Mouse (Mus musculus) urinary bladder, postnatal 25 days (tissue): ENCODE results near the gene Zswim7.
"Not testable (repeated sequence)": the region's sequence is repeated elsewhere in the genome, so short reads cannot be mapped to it uniquely, and the experiment has no call there.

Experiments
- DNase-seq: peaks from one replicate; pipeline ENCODE4 v3.0.0; 2022; ENCODE audit warnings: low spot score

The Zswim7 gene

DNA sequence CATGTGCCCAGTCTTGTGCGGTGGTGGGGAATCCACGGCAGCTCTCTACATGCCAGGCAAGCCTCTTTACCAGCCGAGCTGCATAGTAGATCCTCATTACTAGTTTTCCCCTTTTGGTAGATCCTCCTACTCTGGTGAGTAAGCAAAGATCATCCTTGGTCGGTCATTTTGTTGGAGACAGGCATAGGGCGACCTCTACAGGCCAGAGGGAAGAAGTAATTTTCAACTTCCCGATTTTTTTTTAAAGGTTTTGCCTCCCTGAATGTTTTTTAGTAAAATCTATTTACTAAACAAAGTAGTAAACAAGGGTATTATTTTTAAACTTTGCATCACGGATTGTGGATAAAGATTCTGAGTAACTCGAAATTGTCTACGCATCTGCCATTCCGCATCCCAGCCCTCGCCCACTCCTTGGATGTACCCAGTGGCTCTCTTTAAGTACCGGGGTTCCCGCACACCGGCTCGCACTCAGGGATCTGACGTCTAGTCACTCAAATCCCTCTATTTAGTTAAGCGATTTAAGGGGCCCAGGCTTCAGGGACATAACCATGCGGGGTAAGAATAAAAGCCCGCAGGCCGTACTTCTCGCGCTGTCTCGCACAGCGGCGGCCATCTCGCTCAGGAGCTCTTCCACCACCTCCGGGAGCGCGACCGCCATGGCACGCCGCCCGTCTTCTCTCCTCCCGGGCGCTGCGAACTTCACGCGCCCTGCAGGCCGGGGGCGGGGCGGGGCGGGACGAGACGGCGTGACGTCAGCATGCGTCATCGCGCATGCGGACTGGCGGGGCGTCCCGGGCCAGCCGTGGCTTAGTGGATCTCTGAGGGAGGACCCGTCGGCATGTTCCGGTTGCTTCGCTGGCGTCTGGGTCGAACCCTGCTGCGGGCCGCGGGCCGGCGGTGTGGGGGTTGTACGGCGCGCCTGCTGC, at the start of gene Zswim7, which contains the start of gene Ttc19:
TSS of gene Zswim7 (minus strand) at position 701 of the 926 bp plus-strand sequence.
TSS of gene Ttc19 (plus strand) at position 799 of the 926 bp plus-strand sequence.
- DNase-seq = peak; percentile 92

- no peak for DNase-seq
Measured at GRCm38 (mm10) chr11:62323659-62324058, 42.5 kb upstream of the Zswim7 start.

GRCm38 (mm10) chr11:62320097-62320496, 38.9 kb upstream of the Zswim7 start:
- DNase-seq = no peak

GRCm38 (mm10) chr11:62317746-62318145, 36.6 kb upstream of the Zswim7 start:
- DNase-seq = no peak

- DNase-seq = no peak
Measured at GRCm38 (mm10) chr11:62314984-62315383, 33.8 kb upstream of the Zswim7 start.

- DNase-seq = no peak
Measured at GRCm38 (mm10) chr11:62309296-62309695, 28.1 kb upstream of the Zswim7 start.

DNA sequence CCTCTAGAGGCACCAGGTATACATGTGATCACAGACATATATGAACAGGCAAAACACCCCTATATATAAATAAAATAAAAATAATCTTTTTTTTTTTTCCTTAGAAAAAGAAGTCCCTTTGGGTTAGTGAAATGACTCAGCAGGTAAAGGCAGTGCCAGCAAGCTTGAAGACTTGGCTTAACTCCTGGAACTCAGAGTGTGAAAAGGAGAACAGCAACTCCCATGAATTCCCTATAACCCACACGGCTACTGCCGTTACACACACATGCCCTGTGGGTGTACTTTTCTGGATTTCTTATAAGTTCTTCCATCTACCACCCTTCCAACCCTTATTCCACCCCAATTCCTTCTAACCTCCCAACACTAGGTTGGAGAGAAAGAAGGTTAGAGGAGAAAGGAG, 24.7 kb upstream of the Zswim7 start:
- DNase-seq = no peak

GRCm38 (mm10) chr11:62298883-62299282, 17.7 kb upstream of the Zswim7 start:
- DNase-seq = no peak

- no peak for DNase-seq
Measured at GRCm38 (mm10) chr11:62294121-62294520, 12.9 kb upstream of the Zswim7 start.

DNA sequence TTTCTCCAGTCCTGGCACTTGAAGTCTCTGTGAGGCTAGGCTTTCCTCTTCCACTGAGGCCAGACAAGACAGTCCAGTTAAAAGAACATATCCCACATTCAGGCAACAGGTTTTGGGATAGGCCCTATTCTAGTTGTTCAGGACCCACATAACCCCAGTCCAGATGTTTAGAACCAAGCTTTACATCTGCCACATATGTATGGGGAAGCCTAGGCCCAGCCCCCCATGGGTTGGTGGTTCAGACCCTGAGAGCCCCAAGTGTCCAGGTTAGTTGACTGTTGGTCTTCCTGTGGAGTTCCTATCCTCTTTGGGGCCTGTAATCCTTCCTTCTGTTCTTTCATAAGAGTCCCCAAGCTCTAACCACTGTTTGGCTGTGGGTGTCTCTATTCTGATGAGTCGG, 6.5 kb upstream of the Zswim7 start:
- DNase-seq = no peak

GRCm38 (mm10) chr11:62285020-62285419, 3.8 kb upstream of the Zswim7 start:
- DNase-seq = no peak

GRCm38 (mm10) chr11:62284020-62284419, 2.8 kb upstream of the Zswim7 start:
- DNase-seq = not testable (repeated sequence)

- no peak for DNase-seq
Measured at GRCm38 (mm10) chr11:62281601-62281997, 424 bp upstream of the Zswim7 start.

DNA sequence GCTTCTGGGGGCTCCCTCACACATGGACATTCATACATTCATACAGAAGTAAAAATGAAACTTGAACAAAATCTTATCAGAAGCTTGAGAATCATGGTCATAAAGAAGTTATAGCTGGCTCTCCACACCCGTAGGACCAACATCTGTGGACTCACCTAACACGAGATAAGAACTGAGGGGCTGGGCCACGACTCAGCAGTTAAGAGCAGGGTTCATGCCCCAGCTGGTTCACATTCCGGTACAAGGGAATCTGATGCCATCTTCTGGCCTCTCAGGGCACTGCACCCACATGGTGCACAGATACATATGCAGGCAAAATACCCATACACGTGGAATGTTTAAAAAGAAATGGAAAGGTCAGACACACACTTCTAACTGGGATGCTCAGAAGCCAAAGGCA, 3.1 kb downstream of the Zswim7 start:
- peak; percentile 63 for DNase-seq

DNA sequence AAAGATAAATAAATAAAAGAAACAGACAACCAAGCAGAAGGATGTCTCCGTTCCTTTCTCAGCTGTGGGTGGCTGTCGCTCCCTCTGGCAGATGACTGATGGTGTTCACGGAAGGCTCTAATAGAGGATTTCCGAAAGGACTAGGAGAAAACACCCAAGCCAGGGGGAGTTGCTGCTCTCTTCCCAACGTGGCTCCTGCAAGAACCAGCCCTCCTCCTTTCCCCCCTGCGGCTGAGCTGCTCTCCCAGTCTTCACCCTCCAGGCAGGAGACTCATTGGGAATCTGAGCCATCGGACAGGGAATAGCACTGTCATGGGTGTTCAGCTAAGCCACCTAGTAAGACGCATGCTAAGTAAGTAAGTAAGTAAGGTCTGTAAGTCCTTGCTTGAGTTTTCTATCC, 4.1 kb downstream of the Zswim7 start:
- DNase-seq = no peak

DNA sequence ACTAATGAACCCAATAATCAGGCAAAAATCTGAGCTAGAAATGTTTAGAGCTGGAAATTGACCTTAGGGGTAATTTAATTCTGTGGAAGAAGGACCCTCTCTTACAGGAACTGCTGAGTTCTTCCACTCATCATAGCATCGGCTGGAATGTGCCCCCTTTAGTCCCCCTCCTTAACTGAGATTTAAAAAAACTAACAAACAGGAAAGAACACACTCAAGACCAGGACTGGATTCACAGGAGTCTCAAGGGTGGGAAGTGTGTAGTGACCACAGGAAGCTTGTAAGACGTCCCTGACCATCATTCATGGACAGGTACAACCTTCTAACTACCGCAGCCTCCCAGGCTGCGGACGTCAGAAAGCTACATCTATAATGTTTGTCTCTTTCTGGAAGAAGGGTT, 10.3 kb downstream of the Zswim7 start:
- no peak for DNase-seq

DNA sequence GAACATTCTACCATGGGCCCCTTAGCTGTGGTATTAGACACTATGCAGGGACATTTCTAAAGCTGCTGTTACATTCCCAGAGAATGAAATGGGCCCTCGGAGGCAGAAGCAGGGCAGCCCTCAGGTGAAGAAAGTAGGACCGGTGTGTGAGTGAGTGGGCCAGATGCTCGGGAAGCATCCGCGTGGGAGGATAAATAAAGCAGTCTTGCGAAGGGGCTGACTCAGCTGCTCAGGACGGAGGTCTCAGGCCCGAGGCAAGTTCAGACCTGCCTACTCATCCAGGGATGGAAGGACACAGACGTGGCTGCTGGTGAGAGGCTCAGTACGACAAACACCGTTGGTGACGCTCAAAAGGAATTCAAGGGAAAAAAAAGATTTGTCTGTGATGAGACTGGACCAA, 12.1 kb downstream of the Zswim7 start:
- no peak for DNase-seq

DNA sequence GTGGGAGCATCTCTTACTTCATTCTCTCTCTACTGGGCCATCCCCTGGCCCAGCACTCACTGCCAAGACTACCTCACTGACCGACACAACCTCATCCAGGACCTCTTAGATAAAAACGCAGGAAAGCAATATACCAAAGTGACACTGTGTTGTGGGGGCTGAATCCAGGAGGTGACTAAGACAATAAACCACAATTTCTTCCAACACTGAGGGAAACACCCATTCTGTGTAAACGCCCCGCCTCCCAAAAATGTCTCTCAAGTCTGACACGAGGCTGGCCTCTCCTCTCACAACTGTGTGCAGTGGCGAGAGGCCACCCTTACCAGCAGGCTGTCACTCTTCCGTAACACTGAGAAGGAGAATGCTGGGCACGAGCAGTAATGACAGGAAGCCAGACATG, 12.8 kb downstream of the Zswim7 start:
- DNase-seq = no peak

- DNase-seq = no peak
Measured at GRCm38 (mm10) chr11:62266466-62267214, 14.5 kb downstream of the Zswim7 start.

DNA sequence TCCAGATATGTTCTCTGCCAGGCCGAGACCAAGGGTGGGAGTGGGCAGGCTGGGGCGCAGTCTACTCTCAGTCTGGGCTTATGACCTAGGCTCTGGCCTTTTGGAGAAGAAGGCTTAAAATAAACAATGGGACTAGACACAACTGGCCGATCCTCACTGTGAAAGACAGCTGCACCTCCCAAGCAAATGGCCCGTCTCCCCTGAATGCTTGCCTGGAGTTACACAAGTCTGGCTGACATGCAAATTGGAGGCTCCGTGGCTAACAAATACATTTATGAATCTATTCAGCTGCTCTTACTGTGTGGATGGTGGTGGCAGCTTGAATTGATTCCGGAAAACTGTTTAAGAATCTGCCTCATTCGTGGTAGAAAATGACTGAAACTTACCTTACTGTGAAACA, 15.5 kb downstream of the Zswim7 start:
- no peak for DNase-seq

DNA sequence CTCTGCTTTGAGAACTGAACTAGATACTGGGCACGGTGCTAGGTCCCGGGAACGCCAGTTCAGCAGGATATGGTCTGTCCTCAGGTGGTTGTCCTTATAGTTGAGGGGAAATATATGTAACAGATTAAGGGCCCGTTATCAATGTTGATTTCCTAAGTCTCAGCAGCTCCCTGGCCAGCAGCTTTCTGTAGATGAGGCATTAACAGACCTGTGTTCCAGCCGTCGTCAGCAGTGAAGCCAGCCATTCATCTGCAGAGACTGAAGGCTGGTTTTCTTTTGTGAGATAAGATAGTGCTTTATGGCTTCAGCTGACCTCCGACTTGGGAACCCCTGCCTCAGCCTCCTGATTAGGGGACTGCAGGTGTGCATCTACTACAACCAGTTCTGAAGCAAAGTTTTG, 17.2 kb downstream of the Zswim7 start:
- DNase-seq = no peak

DNA sequence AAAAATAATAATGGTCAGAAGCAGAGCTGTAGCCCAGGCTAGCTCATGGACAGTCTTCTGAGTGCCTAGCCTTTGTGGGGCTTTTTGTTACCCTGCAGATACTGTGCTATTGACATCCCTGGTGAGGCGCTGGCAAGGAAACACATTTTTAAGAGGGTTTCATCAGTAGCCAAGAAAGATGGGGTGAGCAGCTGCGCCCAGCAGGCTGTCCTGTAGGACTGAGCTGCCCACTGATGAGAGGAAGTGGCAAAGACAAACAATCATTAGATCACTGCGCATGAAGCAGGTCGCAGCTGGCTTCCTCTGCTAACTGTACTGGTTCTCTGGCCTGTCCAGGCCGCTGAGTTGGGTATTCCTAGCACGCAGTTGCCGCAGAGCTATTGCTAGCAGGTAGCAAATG, 17.6 kb downstream of the Zswim7 start:
- no peak for DNase-seq

DNA sequence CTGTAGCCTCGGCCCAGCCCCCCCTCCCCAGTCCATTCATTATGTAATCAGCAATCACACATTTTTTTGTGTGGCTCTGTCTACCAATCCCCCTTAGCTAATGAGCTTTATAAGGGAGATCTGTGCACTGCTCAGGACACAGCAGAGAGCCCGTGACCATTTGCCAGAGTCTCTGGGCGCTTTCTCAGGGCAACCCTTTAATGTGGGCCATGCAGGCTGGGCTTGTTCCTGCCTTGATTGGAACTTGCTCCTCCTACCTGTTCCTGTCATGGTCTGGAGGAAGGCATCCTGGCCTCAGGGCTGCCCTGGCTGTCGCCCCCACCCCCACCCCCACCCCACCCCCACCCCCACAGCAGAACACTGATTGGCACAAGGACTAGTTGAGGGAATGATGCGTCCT, 22.0 kb downstream of the Zswim7 start:
- no peak for DNase-seq
